Mouse (Mus musculus) monocyte, adult 5-6 weeks (primary cell): ENCODE data around the gene Leng1. TPM values are rescaled to one million over a fixed set of nuclear protein-coding genes. Genes with fewer than 3 reads are reported as not detected.
"Not testable (repeated sequence)": the region's sequence is repeated elsewhere in the genome, so short reads cannot be mapped to it uniquely, and the experiment has no call there.

ENCODE experiments used
- ATAC-seq: fragments of 153-309, 156-312 bp; replicated peaks from 2 replicates; pipeline ENCODE4 v1.8.0; 2017; ENCODE audit warnings: mild to moderate bottlenecking; ENCODE audit not compliant: low TSS enrichment, insufficient number of reproducible peaks, severe bottlenecking, poor library complexity, low FRiP score
- total RNA-seq: library from RNA; stranded (forward); fragments of 200-1000, 200-491, 200-594 nt; gene quantifications from 3 replicates; pipeline ENCODE4 v1.2.3, GENCODE M21; 2017

Leng1 gene
- 6.4 to 10.3 TPM (median 6.6 TPM) in 3 replicates for total RNA-seq

DNA sequence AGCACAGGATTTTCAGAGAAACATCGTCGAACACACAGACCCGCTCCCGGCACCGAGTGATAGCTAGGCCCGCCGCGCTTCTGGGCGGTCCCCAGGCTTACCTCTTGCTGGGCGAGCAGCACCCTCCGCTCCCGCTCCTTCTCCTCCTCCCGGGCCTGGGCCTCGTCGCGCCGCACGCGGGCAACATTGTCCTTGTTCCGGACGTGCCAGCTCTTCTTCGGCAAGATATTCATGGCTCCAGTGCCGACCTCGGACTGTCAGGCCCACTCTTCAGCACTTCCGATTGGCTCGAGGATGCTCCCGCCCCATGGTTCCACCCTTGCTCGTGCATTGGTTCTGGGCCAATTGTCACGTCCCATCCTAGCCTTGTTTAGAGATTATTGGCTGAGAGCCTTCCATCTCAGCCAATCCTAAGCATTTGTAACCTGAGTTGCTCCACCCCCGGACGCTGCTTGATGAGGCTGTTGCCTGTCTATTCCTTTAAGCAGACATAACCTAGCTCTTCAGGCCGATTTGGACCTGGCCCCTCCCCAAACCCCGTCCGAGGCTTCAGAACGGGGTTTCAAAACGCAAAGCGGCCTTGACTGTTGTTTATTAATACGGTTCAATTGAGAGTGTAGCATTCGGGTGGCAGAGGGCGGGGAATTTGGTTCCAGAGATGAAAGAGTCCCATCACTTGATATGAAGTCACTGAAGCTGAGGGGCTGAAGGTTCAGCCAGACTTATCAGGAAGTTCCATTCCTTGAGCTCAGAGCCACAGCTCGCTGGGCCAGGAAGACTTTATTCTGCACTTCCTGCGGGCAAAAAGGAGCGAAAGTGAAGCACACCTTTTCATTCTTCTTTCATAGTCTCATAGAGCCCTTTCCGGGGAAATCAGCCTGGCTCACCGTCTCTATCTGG lies at the start of gene Leng1:
Gene Leng1, minus strand, starts transcription at position 626 of the 900 bp plus-strand sequence.
- peak; percentile 99 for ATAC-seq

GRCm38 (mm10) chr7:3715249-3715648 lies 49.6 kb upstream of the Leng1 start:
- peak; percentile 48; the same call in 1 of the 2 replicates for ATAC-seq

DNA sequence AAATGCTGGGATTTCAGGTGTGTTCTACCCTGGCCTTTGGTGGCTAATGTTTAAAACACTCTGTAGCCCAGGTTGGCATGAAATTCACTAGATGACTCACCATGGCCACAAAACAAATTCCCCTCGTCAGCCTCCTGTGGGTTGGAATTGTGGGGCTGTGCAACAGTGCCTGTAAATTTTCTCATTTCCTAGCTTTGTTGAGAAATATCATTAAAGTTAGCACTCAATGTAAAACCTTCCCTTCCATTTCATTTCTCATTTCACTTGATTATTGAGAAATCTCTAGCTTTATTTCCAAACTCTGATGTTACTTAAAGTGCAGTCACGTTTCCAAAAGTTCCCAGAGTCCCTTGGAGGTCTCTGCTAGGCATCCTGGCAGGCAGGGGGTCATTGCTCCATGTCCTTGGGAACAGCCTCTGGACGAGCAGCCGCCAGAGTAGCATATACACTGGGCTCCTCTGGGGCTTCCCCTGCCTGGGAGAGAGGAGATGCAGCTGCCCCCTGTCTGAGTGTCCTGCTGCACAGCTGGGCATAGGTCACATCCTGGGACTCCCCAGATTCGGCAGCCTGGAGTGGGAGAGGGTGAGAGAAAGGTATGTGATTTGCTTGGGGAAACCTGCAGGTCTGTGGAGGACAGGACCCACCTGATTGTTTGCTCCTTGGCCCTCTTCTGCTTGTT lies 46.8 kb upstream of the Leng1 start:
- ATAC-seq = peak; percentile 28; the same call in 1 of the 2 replicates

GRCm38 (mm10) chr7:3709000-3709399 lies 43.4 kb upstream of the Leng1 start:
- no peak for ATAC-seq

DNA sequence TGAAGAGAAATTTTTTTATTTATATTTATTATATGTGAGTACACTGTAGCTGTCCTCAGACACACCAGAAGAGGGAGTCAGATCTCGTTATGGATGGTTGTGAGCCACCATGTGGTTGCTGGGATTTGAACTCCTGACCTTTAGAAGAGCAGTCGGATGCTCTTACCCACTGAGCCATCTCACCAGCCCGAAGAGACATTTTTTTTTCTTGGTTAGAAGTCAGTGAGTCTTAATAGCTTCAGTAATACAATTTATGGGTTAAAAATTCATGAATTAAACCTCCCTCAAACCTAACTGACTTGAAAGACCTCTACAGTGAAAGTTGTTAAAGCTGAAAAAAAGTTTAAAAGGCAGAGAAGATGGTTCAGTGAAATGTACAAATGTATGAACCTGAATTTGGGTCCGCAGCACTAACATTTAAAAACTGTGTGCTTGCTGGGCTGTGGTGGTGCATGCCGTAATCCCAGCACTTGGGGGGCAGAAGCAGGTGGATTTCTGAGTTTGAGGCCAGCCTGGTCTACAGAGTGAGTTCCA lies 42.9 kb upstream of the Leng1 start:
- not testable (repeated sequence) for ATAC-seq

GRCm38 (mm10) chr7:3707568-3708413 lies 42.2 kb upstream of the Leng1 start:
- ATAC-seq = no peak

DNA sequence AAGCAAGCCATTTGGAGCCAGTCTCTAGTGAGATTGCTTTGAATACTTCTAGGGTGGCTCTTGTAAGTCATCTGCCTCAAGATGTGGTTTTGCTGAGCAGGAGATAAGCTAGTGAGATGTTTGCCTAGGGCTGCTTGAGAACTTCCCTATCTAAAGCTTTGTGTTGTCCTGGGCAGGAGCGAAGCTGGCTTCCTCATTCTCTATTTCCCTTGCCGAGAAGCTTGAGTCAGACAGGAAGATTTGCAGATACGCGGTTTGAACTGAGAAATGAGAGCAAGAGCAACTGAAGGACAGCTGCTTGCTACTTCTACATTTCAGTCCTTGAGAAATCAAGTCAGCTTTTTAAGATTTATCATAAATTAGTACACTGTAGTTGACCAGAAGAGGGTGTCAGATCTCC lies 41.4 kb upstream of the Leng1 start:
- ATAC-seq = peak; percentile 64

GRCm38 (mm10) chr7:3706343-3706934 lies 40.8 kb upstream of the Leng1 start:
- no peak for ATAC-seq

- no peak for ATAC-seq
These were observed 40.3 kb upstream of the Leng1 start for GRCm38 (mm10) chr7:3705911-3706310.

- ATAC-seq = not testable (repeated sequence)
These were observed 39.8 kb upstream of the Leng1 start for GRCm38 (mm10) chr7:3705461-3705860.

DNA sequence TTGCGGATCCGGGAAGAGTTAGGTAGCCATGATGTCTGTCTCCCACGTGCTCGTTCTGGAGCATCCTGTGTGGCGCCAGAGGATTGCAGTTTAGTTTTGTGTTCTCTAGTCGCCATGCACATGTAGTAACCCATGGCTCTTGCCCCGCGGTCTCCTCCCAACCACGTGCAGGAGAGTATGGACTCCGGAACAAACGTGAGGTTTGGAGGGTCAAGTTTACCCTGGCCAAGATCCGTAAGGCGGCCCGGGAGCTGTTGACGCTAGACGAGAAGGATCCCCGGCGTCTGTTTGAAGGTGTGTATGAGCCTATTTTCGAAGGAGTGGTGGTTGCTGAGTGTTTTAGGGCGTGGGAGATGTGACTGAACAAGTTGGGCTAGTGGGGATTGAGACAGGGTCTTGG lies 38.8 kb upstream of the Leng1 start:
- peak; percentile 2; the same call in 1 of the 2 replicates for ATAC-seq

DNA sequence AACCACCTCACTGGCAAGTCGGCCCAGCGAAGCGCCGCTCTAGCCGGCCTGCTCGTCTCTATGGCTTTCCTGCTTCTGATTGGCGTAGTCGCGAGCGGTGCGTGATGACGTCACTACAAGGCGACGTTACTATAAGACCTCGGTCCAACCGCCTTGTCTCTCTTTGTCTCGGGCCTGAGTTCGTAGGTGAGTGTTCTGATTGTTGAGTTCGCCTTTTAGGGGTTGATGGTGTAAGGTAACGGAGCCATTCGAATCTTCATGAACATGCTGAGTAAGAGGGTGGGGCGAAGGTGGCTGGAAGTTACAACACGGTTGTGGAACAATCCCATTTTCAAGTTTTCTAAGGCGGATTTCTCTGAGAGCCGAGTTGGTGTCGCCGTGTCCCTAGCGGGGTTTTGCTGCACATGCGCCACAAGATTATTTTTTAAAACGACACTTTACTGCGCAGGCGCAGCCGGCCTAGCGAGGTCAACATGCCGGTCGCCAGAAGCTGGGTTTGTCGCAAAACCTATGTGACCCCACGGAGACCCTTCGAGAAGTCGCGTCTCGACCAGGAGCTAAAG lies 38.3 kb upstream of the Leng1 start, which contains the start of gene Rps9:
Gene Rps9, plus strand, starts transcription at position 115 of the 563 bp plus-strand sequence.
- peak; percentile 84 for ATAC-seq

- no peak for ATAC-seq
These were observed 37.7 kb upstream of the Leng1 start for GRCm38 (mm10) chr7:3703148-3703878.

DNA sequence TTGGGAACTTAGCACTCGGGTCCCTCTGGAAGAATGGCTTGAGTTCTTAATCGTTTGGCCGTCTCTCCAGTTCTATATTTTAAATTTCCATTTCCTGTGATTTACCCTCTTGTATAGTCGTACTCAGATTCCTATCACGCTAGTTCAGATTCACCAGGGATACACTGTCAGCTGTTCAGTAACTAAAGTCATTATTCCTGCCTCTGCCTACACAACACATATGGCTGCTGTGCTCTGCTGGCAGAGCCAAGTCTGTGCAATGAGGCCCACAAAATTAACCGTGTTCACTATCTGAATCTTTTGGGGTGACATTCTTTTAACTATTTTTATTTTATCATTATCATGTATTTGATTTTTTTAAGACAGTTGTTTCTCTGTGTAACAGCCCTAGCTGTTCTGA lies 32.8 kb upstream of the Leng1 start:
- no peak for ATAC-seq

DNA sequence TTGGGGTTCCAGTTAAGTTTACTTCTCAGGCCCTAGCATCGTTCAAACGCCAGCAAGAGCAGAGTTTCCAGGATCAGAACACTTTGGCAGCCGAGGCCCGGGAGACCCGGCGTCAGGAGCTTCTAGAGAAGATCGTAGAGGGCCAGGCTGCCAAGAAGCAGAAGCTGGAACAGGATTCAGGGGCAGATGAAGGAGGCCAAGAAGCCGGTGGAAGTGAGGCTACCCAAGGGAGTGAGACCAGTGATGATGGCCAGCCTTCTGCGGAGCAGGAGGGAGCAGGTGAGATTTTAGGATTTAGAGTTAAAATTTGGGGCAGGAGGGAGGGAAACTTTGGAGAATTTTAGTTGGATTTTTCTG lies 29.3 kb upstream of the Leng1 start:
- ATAC-seq = not testable (repeated sequence)

DNA sequence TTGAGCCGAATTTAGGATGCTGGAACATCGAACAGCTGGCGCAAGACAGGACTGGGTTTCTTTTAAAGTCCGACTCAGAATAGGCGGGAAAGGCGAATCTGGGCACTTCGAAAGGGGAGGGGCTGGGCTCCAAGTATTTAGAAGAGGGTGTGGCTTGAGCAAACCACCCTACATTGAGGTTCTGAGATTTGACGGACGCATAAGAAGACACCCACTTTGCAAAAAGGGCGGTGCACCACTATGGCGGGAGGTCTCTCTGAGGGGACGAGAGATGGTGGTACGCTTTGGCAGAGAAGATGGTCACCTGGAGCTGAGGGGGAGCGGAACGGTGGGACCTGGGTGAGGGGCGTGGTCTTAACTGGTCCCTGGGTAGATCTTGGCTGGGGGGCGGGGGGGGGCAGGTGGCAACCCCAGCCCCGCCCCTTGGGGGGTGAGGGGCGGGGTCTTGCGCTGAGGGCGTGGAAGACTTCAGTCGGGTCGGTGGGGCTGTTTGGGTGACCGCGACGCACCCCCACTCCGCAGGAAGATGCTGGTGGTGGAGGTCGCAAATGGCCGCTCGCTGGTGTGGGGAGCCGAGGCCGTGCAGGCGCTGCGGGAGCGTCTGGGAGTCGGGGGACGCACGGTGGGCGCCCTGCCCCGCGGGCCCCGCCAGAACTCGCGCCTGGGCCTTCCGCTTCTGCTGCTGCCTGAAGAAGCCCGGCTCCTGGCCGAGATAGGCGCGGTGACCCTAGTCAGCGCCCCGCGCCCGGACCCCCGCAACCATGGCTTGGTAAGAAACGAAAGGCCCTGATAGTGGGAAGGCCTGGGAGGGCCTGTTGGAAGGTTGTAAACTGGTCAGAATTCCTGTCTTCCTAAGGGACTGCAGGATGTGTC lies 28.7 kb upstream of the Leng1 start:
- peak; percentile 51 for ATAC-seq

- no peak for ATAC-seq
These were observed 28.1 kb upstream of the Leng1 start for GRCm38 (mm10) chr7:3693809-3694075.
